Mouse (Mus musculus) liver, embryonic 14.5 days (tissue): ENCODE measurements around the gene Ikbke.

Source experiments
- CTCF ChIP-seq: IDR thresholded peaks from 2 replicates; pipeline ENCODE4 v1.5.1; 2016; ENCODE audit warnings: antibody characterized with exemption, low read depth, control low read depth
- EP300 ChIP-seq: IDR thresholded peaks from 2 replicates; pipeline ENCODE4 v1.6.1; 2016; ENCODE audit warnings: antibody characterized with exemption, low read depth

GRCm38 (mm10) chr1:131218933-131219332 is 60.5 kb downstream of the Ikbke start:
- TF ChIP-seq CTCF (no peak), EP300 (no peak)
